Mouse (Mus musculus) ES-E14 (cell line): ENCODE measurements at regions not wholly inside any gene's neighbourhood (a gene's known extent, or its start where the extent isn't known, plus 50 kb on each side); places are given as distances from the start of the nearest gene placed in this dataset.

Source experiments
- CHD2 ChIP-seq: IDR thresholded peaks from 2 replicates; pipeline ENCODE4 v1.6.1; 2014; ENCODE audit warnings: mild to moderate bottlenecking, low read depth, low read length, inconsistent platforms
- HCFC1 ChIP-seq: IDR thresholded peaks from 2 replicates; pipeline ENCODE4 v1.6.1; 2012; ENCODE audit warnings: low read length, inconsistent platforms, borderline replicate concordance; ENCODE audit not compliant: insufficient read depth
- MAFK ChIP-seq: IDR thresholded peaks from 2 replicates; pipeline ENCODE4 v1.6.1; 2014; ENCODE audit warnings: mild to moderate bottlenecking, low read depth, low read length, inconsistent platforms; ENCODE audit not compliant: insufficient read depth
- ZC3H11A ChIP-seq: IDR thresholded peaks from 2 replicates; pipeline ENCODE4 v1.6.1; 2012; ENCODE audit warnings: low read depth, mild to moderate bottlenecking, inconsistent platforms, low read length, borderline replicate concordance
- ZNF384 ChIP-seq: IDR thresholded peaks from 2 replicates; pipeline ENCODE4 v1.6.1; 2012; ENCODE audit warnings: low read depth, low read length, inconsistent platforms

DNA sequence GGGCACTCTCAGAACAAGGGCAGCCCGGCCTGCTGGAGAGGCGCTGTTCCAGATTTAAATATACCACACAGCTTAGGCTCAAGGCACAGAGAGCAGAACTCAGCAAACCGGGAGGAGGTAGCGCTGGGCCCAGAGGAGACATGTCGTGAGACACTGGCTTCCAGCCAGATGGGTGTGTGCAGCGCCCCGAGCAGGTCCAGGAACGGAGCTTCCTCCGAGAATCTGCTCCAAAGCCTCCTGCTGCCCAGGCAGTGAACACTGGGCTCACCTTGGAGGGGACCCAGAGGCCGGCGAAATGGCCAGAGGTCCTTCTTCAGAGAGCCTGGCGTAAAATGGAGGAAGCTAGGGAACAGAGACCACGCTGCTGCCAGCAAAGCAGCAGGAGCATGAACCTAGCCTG, 145.8 kb upstream of the Agap1 start:
- TF ChIP-seq ZNF384, result no peak
- no peak for TF ChIP-seq CHD2
- no peak for TF ChIP-seq ZC3H11A
- TF ChIP-seq HCFC1, result no peak
- no peak for TF ChIP-seq MAFK
